Mouse (Mus musculus) skeletal muscle tissue, postnatal 0 days (tissue): ENCODE data around the gene Trit1. TPM values are rescaled to one million over a fixed set of nuclear protein-coding genes. Genes with fewer than 3 reads are reported as not detected.

Experiments used
- polyA plus RNA-seq: library from polyadenylated mRNA; unstranded; fragments of >200 nt; fragmentation: Nextera tagmentation; extraction: Ambion mirVana; gene quantifications from 2 replicates; pipeline ENCODE4 v1.2.1, GENCODE M21; 2015

Gene Trit1
- polyA plus RNA-seq, result 12.5 and 12.8 TPM in 2 replicates

DNA sequence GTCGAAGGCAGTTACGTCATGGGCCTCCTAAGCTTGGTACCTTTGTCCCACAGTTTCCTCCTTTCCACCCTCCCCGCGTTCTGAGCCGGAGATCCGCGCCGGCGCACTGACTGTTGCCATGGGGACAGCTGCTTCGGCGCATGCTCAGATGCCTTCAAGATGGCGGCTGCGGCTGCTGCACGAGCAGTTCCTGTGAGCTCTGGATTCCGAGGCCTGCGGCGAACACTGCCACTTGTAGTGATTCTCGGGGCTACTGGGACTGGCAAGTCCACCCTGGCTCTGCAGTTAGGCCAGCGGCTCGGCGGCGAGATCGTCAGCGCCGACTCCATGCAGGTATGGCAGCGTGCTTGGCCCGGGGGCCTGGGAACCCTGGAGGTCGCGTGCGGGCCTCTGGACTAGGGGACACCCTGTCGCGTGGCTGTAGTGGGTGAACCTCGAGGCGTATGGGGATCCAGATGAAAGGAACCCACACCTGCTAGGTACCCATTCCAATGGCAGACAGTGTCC is at the start of gene Trit1:
TSS of gene Trit1 (plus strand) at position 147 of the 507 bp plus-strand sequence.

DNA sequence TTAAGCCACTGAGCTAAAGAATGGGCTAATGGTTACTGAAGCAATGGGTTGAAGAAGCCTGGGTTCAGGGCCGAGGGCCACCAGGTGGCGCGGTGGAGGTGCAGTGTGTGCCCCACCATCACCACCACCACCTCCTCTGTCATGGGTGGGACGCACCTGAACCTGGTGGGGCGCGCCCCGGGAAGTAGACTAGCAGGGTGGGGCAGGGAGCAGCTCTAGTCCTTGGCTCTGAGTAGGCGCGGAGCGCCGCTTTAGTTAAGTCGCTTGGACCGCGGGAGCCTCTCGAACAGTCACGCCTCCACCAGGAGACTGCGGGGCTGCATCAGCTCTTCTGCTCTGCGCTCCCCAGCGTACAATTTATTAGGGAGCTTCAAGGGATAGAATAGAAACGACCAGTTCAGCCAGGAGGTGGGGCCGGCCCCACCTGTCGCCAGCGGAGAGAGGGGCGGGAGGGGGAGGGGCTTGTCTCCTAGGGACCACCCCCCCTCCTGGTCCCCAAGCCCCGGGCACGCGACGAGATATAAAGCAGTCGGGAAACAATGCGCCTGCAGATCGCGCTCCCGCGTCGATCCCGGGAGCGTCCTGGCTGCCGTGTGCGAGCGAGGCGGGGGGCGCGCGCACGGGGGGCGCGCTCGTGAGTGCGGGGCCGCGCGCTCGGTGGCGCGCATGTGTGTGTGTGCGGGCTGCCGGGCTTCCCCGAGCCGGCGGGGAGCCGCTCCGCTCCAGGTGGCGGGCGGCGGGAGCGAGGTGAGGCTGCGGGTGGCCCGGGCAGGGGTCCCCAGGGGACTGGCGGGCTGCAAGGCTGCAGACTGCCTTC is 20.8 kb upstream of the Trit1 start, which contains the start of gene Mycl:
TSS of gene Mycl (plus strand) at position 249 of the 817 bp plus-strand sequence.

Other genes with a start within 250 kb of the Trit1 start
- gene Ppt1, start 180.4 kb upstream of the Trit1 start, polyA plus RNA-seq, result 29.1 and 31.3 TPM in 2 replicates
- gene Cap1, start 130.5 kb upstream of the Trit1 start, polyA plus RNA-seq, result 21.5 and 27.4 TPM in 2 replicates
- 0.32 and 1.0 TPM in 2 replicates for gene Mfsd2a, start 55.4 kb upstream of the Trit1 start, polyA plus RNA-seq
- gene Mycl, start 20.9 kb upstream of the Trit1 start, polyA plus RNA-seq, result 4.6 and 5.8 TPM in 2 replicates
- gene Bmp8b, start 88.6 kb downstream of the Trit1 start, polyA plus RNA-seq, result 0.17 TPM in 1 of 2 replicates, not detected in the other
- not detected in 2 replicates for gene Oxct2b, start 99.7 kb downstream of the Trit1 start, polyA plus RNA-seq
- 32.2 and 38.3 TPM in 2 replicates for gene Ppie, start 123.4 kb downstream of the Trit1 start, polyA plus RNA-seq
- 0.17 and 0.23 TPM in 2 replicates for gene Hpcal4, start 166.6 kb downstream of the Trit1 start, polyA plus RNA-seq
- gene Nt5c1a, start 184.9 kb downstream of the Trit1 start, polyA plus RNA-seq, result 0.41 and 0.59 TPM in 2 replicates
- 10.5 and 11.1 TPM in 2 replicates for gene Heyl, start 217.0 kb downstream of the Trit1 start, polyA plus RNA-seq
- 62.9 and 72.8 TPM in 2 replicates for gene Pabpc4, start 245.8 kb downstream of the Trit1 start, polyA plus RNA-seq